Mouse (Mus musculus) midbrain, postnatal 0 days (tissue): Measurements from ENCODE around the gene Hs6st1. TPM values are rescaled to one million over a fixed set of nuclear protein-coding genes. Genes with fewer than 3 reads are reported as not detected.

Experiments
- ATAC-seq: fragments of 200-750 bp; cut with Nextera tagmentation; 2 replicates; pipeline ENCODE4 v1.8.0; 2017; ENCODE audit warnings: moderate number of reproducible peaks, mild to moderate bottlenecking, moderate TSS enrichment, moderate library complexity; ENCODE audit not compliant: low FRiP score
- DNase-seq: peaks from one replicate; pipeline ENCODE4 v3.0.0-alpha.2; 2015; ENCODE audit warnings: low spot score
- H3K27ac ChIP-seq: fragments of 300-500 bp; sonication (generic); 2 replicates; pipeline ENCODE4 v1.5.1; 2014; ENCODE audit warnings: low read depth, mild to moderate bottlenecking, low read length, mixed read lengths
- H3K27me3 ChIP-seq: fragments of 300-500 bp; sonication (generic); 2 replicates; pipeline ENCODE4 v1.6.1; 2014; ENCODE audit warnings: low read length, control low read depth, mixed read lengths; ENCODE audit not compliant: insufficient read depth
- H3K36me3 ChIP-seq: fragments of 300-500 bp; sonication (generic); 2 replicates; pipeline ENCODE4 v1.6.1; 2014; ENCODE audit warnings: low read length, control low read depth, mixed read lengths; ENCODE audit not compliant: insufficient read depth
- H3K4me1 ChIP-seq: fragments of 300-500 bp; sonication (generic); 2 replicates; pipeline ENCODE4 v1.6.1; 2014; ENCODE audit warnings: mild to moderate bottlenecking, control low read depth, antibody characterized with exemption, low read length, mixed read lengths; ENCODE audit not compliant: insufficient read depth
- H3K4me2 ChIP-seq: fragments of 300-500 bp; sonication (generic); 2 replicates; pipeline ENCODE4 v1.6.1; 2014; ENCODE audit warnings: low read depth, mild to moderate bottlenecking, low read length, mixed read lengths; ENCODE audit not compliant: poor library complexity, severe bottlenecking
- H3K4me3 ChIP-seq: fragments of 300-500 bp; sonication (generic); 2 replicates; pipeline ENCODE4 v1.5.1; 2014; ENCODE audit warnings: low read depth, mild to moderate bottlenecking, low read length, moderate library complexity
- H3K9ac ChIP-seq: fragments of 300-500 bp; sonication (generic); replicated peaks from 2 replicates; pipeline ENCODE4 v1.6.1; 2014; ENCODE audit warnings: mild to moderate bottlenecking, low read length, moderate library complexity, mixed read lengths; ENCODE audit not compliant: poor library complexity, severe bottlenecking
- H3K9me3 ChIP-seq: fragments of 300-500 bp; sonication (generic); 2 replicates; pipeline ENCODE4 v1.6.1; 2016; ENCODE audit warnings: low read length, control low read depth
- CTCF ChIP-seq: IDR thresholded peaks from 2 replicates; pipeline ENCODE4 v1.5.1; 2016; ENCODE audit warnings: antibody characterized with exemption, mild to moderate bottlenecking
- WGBS: fragments of 180-500 bp; shearing (Covaris S2); extraction: QIAGEN DNeasy Blood & Tissue Kit; methylation state at CpG from one replicate; pipeline ENCODE4 v1.1.7; 2014; 5-methylcytosine and 5-hydroxymethylcytosine counted together
- polyA plus RNA-seq: library from polyadenylated mRNA; unstranded; fragments of >200 nt; fragmentation: Nextera tagmentation; extraction: Ambion mirVana; gene quantifications from 2 replicates; pipeline ENCODE4 v1.2.1, GENCODE M21; 2015
- total RNA-seq: library from RNA; depleted of rRNA; stranded (reverse); fragments of >200 nt; gene quantifications from 2 replicates; pipeline ENCODE4 v1.2.3, GENCODE M21; 2014

Hs6st1 gene
- total and polyA plus RNA-seq, 2 experiments from 2014 or later: 17.4 to 104 TPM

DNA sequence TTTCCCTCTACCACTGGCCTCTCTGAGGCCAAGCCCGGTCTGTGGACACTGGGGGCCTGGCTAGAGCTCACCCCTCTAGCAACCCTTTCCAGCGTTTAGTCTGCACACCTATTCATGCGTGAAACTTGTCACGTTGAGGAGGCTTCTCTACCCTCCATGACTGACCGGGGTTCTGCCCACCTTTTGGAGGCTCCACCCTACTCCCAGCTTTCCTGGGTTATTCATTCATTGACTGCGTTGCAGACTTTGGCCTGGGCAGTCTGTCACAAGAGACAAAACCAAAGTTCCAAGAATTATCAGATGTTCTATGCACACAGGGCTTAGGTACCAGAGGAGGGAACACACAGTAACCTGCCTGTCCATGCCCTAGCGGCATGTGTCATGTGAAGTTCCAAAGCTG, 6.8 kb downstream of the Hs6st1 start:
- H3K4me3 ChIP-seq: no peak overlapping the region
- no peaks in the 10 kb centered on the region for H3K27me3 ChIP-seq
- no peaks in the 10 kb centered on the region for H3K9me3 ChIP-seq
- 81% methylated on average over 7 of the region's 7 CpGs for WGBS
- TF ChIP-seq CTCF: no peak
- no peak overlapping the region for H3K9ac ChIP-seq
- H3K36me3 ChIP-seq: peaks cover 7% of the 10 kb centered on the region; the same call in 1 of the 2 replicates
- H3K4me1 ChIP-seq: peaks cover 32% of the 10 kb centered on the region
- ATAC-seq (no peak), DNase-seq (no peak)
- H3K27ac ChIP-seq: no peak overlapping the region
- H3K4me2 ChIP-seq: no peak overlapping the region

- Histone ChIP-seq H3K27me3 (no peaks in the 10 kb centered on the region), H3K36me3 (peaks cover 9% of the 10 kb centered on the region; the same call in 1 of the 2 replicates), H3K9me3 (no peaks in the 10 kb centered on the region), H3K27ac (no peak overlapping the region), H3K4me2 (no peak overlapping the region), H3K9ac (no peak overlapping the region), H3K4me1 (peaks cover 28% of the 10 kb centered on the region), H3K4me3 (no peak overlapping the region)
- no peak for TF ChIP-seq CTCF
- 80% methylated on average over 5 of the region's 5 CpGs for WGBS
- DNase-seq (no peak), ATAC-seq (no peak)
Observed at GRCm38 (mm10) chr1:36075652-36076051, 7.5 kb downstream of the Hs6st1 start.

DNA sequence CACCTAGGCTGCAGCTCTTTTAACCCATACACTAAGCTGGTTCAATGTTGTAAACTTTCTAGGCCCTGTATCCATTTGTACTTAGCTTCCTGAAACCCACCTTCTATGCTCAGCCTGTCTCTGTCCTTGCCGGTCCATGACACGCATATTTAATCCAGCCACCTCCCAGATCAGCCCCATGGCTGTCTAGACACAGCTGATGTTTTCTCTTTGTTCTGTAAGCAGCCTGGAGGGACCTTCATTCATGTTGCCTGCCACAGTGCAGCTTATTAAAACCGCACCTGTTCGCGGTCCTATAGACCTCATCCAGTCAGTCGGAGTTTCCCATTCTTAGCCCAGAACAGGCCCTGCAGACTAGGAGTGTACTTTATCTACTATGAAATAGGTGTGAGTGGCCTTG, 8.9 kb downstream of the Hs6st1 start:
- WGBS: 18% methylated on average over 6 of the region's 6 CpGs
- no peak for DNase-seq

DNA sequence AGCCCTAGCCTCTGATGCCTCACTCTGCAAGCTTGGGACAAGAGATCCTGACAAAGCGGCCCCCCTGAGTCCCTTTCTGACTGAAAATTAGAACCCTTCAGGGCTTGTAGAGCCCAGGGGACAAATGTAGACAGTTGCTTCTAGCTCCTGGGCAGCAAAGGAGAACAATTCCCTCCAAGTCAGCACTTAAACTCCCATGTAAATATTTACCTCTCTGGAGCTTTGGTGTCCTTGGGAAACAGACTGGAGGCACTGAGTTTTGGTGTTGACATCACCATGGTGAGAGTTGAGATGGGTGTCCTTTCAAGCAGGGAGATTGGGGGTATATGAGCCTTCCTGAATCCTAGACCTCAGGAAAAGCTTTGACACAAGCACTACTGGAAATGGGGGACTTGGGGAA, 10.1 kb downstream of the Hs6st1 start:
- no peak for TF ChIP-seq CTCF
- Histone ChIP-seq H3K4me2 (no peak overlapping the region), H3K9me3 (no peaks in the 10 kb centered on the region), H3K27me3 (no peaks in the 10 kb centered on the region), H3K36me3 (peaks cover 9% of the 10 kb centered on the region; the same call in 1 of the 2 replicates), H3K4me1 (peaks cover 12% of the 10 kb centered on the region), H3K4me3 (no peak overlapping the region), H3K9ac (no peak overlapping the region), H3K27ac (no peak overlapping the region)
- no peak for ATAC-seq
- DNase-seq: no peak
- WGBS: 86% methylated on average over 1 of the region's 1 CpGs

More for the DNA sequence above, 8.9 kb downstream of the Hs6st1 start:
- Histone ChIP-seq H3K27ac (no peak overlapping the region), H3K9me3 (no peaks in the 10 kb centered on the region), H3K4me2 (no peak overlapping the region), H3K36me3 (peaks cover 9% of the 10 kb centered on the region; the same call in 1 of the 2 replicates), H3K27me3 (no peaks in the 10 kb centered on the region), H3K4me3 (no peak overlapping the region), H3K4me1 (peaks cover 13% of the 10 kb centered on the region), H3K9ac (no peak overlapping the region)
- ATAC-seq: no peak
- TF ChIP-seq CTCF: no peak

- Histone ChIP-seq H3K4me1 (peaks cover 12% of the 10 kb centered on the region), H3K9me3 (no peaks in the 10 kb centered on the region), H3K36me3 (peaks cover 12% of the 10 kb centered on the region; the same call in 1 of the 2 replicates), H3K4me3 (no peak overlapping the region), H3K9ac (no peak overlapping the region), H3K27me3 (no peaks in the 10 kb centered on the region), H3K4me2 (no peak overlapping the region), H3K27ac (no peak overlapping the region)
- ATAC-seq (no peak), DNase-seq (no peak)
- 71% methylated on average over 8 of the region's 8 CpGs for WGBS
- no peak for TF ChIP-seq CTCF
Observed at GRCm38 (mm10) chr1:36079679-36080078, 11.5 kb downstream of the Hs6st1 start.

- ATAC-seq (no peak), DNase-seq (no peak)
- Histone ChIP-seq H3K27me3 (no peaks in the 10 kb centered on the region), H3K4me3 (no peak overlapping the region), H3K9ac (no peak overlapping the region), H3K27ac (no peak overlapping the region), H3K4me2 (no peak overlapping the region), H3K36me3 (0 out of 2 replicates have a peak, but pooled peaks cover 8% of the 10 kb centered on the region), H3K4me1 (peaks cover 12% of the 10 kb centered on the region), H3K9me3 (no peaks in the 10 kb centered on the region)
- no peak for TF ChIP-seq CTCF
- WGBS: 78% methylated on average over 5 of the region's 5 CpGs
Observed at GRCm38 (mm10) chr1:36080974-36081373, 12.8 kb downstream of the Hs6st1 start.
